Mouse (Mus musculus) spleen, adult 2 months (tissue): ENCODE measurements around the gene Ptprn2. TPM values are rescaled to one million over a fixed set of nuclear protein-coding genes. Genes with fewer than 3 reads are reported as not detected.

Experiments used
- DNase-seq, 2 experiments: peaks; one replicate each; pipeline versions ENCODE4 v3.0.0 to v3.0.0-alpha.2; 2012 to 2021; ENCODE audit warnings: low spot score in 2 of 2, low read depth in 1 of 2
- H3K27ac ChIP-seq: fragments of 200-500 bp; 2 replicates; pipeline ENCODE4 v1.5.1; 2012; ENCODE audit warnings: low read length, inconsistent platforms; ENCODE audit not compliant: insufficient read depth
- H3K27me3 ChIP-seq: fragments of 200-500 bp; 2 replicates; pipeline ENCODE4 v1.6.1; 2012; ENCODE audit warnings: mild to moderate bottlenecking, moderate library complexity, low read length, inconsistent platforms; ENCODE audit not compliant: control insufficient read depth, insufficient read depth
- H3K36me3 ChIP-seq: fragments of 200-500 bp; 2 replicates; pipeline ENCODE4 v1.6.1; 2012; ENCODE audit warnings: mild to moderate bottlenecking, low read length, inconsistent platforms; ENCODE audit not compliant: control insufficient read depth, insufficient read depth
- H3K4me1 ChIP-seq: fragments of 200-500 bp; 2 replicates; pipeline ENCODE4 v1.6.1; 2011; ENCODE audit warnings: inconsistent platforms; ENCODE audit not compliant: control insufficient read depth, insufficient read depth, insufficient read length
- H3K4me3 ChIP-seq: fragments of 200-500 bp; 2 replicates; pipeline ENCODE4 v1.5.1; 2011; ENCODE audit warnings: mild to moderate bottlenecking, inconsistent platforms; ENCODE audit not compliant: insufficient read depth, insufficient read length; ENCODE audit errors: extremely low read depth
- CTCF ChIP-seq: fragments of 200-500 bp; IDR thresholded peaks from 2 replicates; pipeline ENCODE4 v1.5.1; 2011; ENCODE audit warnings: mild to moderate bottlenecking, inconsistent platforms; ENCODE audit not compliant: insufficient read depth, insufficient read length, insufficient replicate concordance; ENCODE audit errors: extremely low read depth
- POLR2A ChIP-seq: fragments of 200-500 bp; IDR thresholded peaks from 2 replicates; pipeline ENCODE4 v1.6.1; 2011; ENCODE audit warnings: low read depth, low read length, inconsistent platforms
- WGBS: fragments of 180-500 bp; shearing (Covaris S2); methylation state at CpG from one replicate; pipeline ENCODE4 v1.1.7; 2018; 5-methylcytosine and 5-hydroxymethylcytosine counted together
- polyA plus RNA-seq: library from polyadenylated mRNA; depleted of rRNA; stranded (reverse); fragments of >200 nt; gene quantifications from 2 replicates; pipeline ENCODE4 v1.2.3, GENCODE M21; 2012

Ptprn2 gene
- polyA plus RNA-seq, 1 experiment: 0.96 TPM

DNA sequence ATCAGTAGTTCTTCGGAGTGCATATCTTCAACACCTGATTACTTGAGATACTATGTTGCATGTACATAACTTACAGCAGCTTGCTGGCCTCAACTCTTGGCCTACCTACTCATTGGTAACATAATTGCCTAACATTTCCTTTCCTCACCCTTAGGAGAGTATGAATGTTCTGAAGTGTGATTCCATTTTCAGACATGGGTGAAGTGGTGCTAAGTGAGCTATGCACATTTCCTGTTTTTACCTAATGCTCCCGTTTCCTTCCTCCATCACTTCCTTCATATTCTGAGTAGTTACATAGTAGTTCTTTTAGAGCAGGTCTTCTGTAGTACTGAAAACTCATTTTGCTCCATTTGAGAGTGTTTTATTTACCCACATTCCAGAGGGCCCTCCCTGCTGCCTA is 334.3 kb downstream of the Ptprn2 start:
- TF ChIP-seq POLR2A (no peak), CTCF (no peak)
- WGBS: 68% methylated on average over 2 of the region's 2 CpGs
- H3K27ac ChIP-seq: no peak overlapping the region
- H3K4me3 ChIP-seq: no peak overlapping the region
- no peaks in the 10 kb centered on the region for H3K36me3 ChIP-seq
- no peak for DNase-seq
- no peaks in the 10 kb centered on the region for H3K27me3 ChIP-seq
- no peaks in the 10 kb centered on the region for H3K4me1 ChIP-seq

DNA sequence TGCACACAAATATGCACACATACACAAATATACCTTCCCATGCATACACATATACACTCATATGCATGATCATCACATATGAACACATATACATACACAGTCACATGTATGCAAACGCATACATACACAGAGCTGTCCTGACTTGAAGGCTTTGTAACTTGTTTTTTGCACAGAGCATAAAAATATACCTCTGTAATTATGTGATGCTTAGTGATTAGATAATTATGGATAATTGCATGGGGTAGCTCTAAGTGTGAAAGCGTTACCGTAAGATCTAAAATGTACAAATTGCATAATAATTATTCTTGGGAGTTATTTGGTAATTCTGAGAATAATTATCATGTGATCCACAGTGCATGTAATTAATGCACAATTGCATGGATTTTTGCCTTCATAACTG is 337.8 kb downstream of the Ptprn2 start:
- Histone ChIP-seq H3K27me3 (no peaks in the 10 kb centered on the region), H3K4me1 (no peaks in the 10 kb centered on the region), H3K4me3 (no peak overlapping the region), H3K36me3 (no peaks in the 10 kb centered on the region), H3K27ac (no peak overlapping the region)
- 90% methylated on average over 3 of the region's 3 CpGs for whole genome bisulfite sequencing
- no peak for DNase-seq
- TF ChIP-seq POLR2A: no peak
- no peak for TF ChIP-seq CTCF

- no peak overlapping the region for H3K27ac ChIP-seq
- no peak for TF ChIP-seq CTCF
- no peak for TF ChIP-seq POLR2A
- H3K4me1 ChIP-seq: no peaks in the 10 kb centered on the region
- H3K27me3 ChIP-seq: no peaks in the 10 kb centered on the region; the same call in 1 of the 2 replicates
- H3K36me3 ChIP-seq: no peaks in the 10 kb centered on the region
- no peak for DNase-seq
- no peak overlapping the region for H3K4me3 ChIP-seq
- 57% methylated on average over 7 of the region's 7 CpGs for WGBS
These were observed 342.2 kb downstream of the Ptprn2 start for GRCm38 (mm10) chr12:116827748-116828147.

GRCm38 (mm10) chr12:116838611-116839192 is 353.2 kb downstream of the Ptprn2 start:
- no peak for TF ChIP-seq POLR2A
- TF ChIP-seq CTCF: no peak
- WGBS: 87% methylated on average over 3 of the region's 3 CpGs
- no peak for DNase-seq
- H3K27ac ChIP-seq: no peak overlapping the region
- no peaks in the 10 kb centered on the region for H3K4me1 ChIP-seq
- no peak overlapping the region for H3K4me3 ChIP-seq
- no peaks in the 10 kb centered on the region for H3K36me3 ChIP-seq
- H3K27me3 ChIP-seq: no peaks in the 10 kb centered on the region

- 80% methylated on average over 8 of the region's 8 CpGs for WGBS
- no peaks in the 10 kb centered on the region for H3K27me3 ChIP-seq
- H3K4me3 ChIP-seq: no peak overlapping the region
- no peak overlapping the region for H3K27ac ChIP-seq
- no peaks in the 10 kb centered on the region for H3K4me1 ChIP-seq
- DNase-seq: no peak
- no peak for TF ChIP-seq POLR2A
- TF ChIP-seq CTCF: no peak
- no peaks in the 10 kb centered on the region for H3K36me3 ChIP-seq
These were observed 357.3 kb downstream of the Ptprn2 start for GRCm38 (mm10) chr12:116842723-116843272.

DNA sequence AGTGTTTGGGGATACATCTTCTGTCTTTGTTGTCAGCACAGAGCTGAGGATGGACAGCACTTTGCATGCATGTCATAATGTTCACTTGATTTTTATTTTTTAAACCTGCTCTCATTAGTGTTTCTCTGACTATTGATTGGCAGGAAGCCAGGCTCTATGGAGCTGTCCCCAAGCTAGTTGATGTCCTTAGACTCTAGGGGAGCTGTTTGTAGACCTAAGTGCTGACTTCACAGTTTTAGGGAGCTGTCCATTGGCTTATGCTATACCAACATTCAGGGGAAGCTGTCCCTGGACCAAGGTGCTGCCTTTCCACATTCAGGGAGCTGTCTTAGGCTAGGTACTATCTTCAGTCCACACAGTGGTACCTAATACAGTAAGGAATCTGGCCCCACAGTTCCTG is 360.7 kb downstream of the Ptprn2 start:
- H3K36me3 ChIP-seq: no peaks in the 10 kb centered on the region
- DNase-seq: no peak
- H3K4me3 ChIP-seq: no peak overlapping the region
- no peak overlapping the region for H3K27ac ChIP-seq
- TF ChIP-seq POLR2A (no peak), CTCF (no peak)
- no peaks in the 10 kb centered on the region for H3K27me3 ChIP-seq
- H3K4me1 ChIP-seq: no peaks in the 10 kb centered on the region

GRCm38 (mm10) chr12:116847021-116847420 is 361.5 kb downstream of the Ptprn2 start:
- no peak overlapping the region for H3K27ac ChIP-seq
- no peak for DNase-seq
- 79% methylated on average over 4 of the region's 4 CpGs for WGBS
- H3K4me1 ChIP-seq: no peaks in the 10 kb centered on the region
- no peak overlapping the region for H3K4me3 ChIP-seq
- H3K27me3 ChIP-seq: no peaks in the 10 kb centered on the region
- no peaks in the 10 kb centered on the region for H3K36me3 ChIP-seq
- TF ChIP-seq CTCF (no peak), POLR2A (no peak)
